Comparison of ENCODE assay signal across 31 mouse cellular contexts in genomic region chr9:59307890-59308289, GRCm38 (mm10).
"Had no signal": no experiment of that assay in that cellular context is flagged by ENCODE, and none has a peak within 500 bp of the region (broad histone marks: within the 10 kb centered on the region; RNA-seq: fewer than 3 reads in every experiment).

No protein-coding gene starts in this region.

- H3K4me2 ChIP-seq: limb, embryonic 12.5 days; limb, embryonic 13.5 days; limb, embryonic 15.5 days; liver, embryonic 11.5 days; liver, embryonic 12.5 days; liver, embryonic 13.5 days; liver, embryonic 15.5 days; lung, embryonic 14.5 days; lung, embryonic 15.5 days; midbrain, embryonic 11.5 days; midbrain, embryonic 12.5 days; midbrain, embryonic 13.5 days; midbrain, embryonic 15.5 days; neural tube, embryonic 12.5 days had no signal

- H3K27me3 ChIP-seq: limb, embryonic 12.5 days; limb, embryonic 13.5 days; limb, embryonic 15.5 days; liver, embryonic 12.5 days; liver, embryonic 13.5 days; liver, embryonic 15.5 days; lung, embryonic 15.5 days; megakaryocyte, embryonic 14.5 days; midbrain, embryonic 12.5 days; midbrain, embryonic 13.5 days; midbrain, embryonic 15.5 days; neural tube, embryonic 12.5 days had no signal

- H3K27ac ChIP-seq: limb, embryonic 10.5 days; limb, embryonic 12.5 days; limb, embryonic 13.5 days; limb, embryonic 15.5 days; liver, embryonic 12.5 days; liver, embryonic 13.5 days; liver, embryonic 14.5 days; liver, embryonic 15.5 days; lung, embryonic 15.5 days; macrophage; midbrain, embryonic 10.5 days; midbrain, embryonic 12.5 days; midbrain, embryonic 13.5 days; midbrain, embryonic 15.5 days; neural tube, embryonic 12.5 days had no signal

- H3K4me1 ChIP-seq: limb, embryonic 10.5 days; limb, embryonic 12.5 days; limb, embryonic 13.5 days; megakaryocyte, embryonic 14.5 days; midbrain, embryonic 10.5 days; midbrain, embryonic 12.5 days; midbrain, embryonic 13.5 days; midbrain, embryonic 15.5 days; neural tube, embryonic 12.5 days had no signal

- H3K4me3 ChIP-seq: limb, embryonic 10.5 days; limb, embryonic 12.5 days; limb, embryonic 13.5 days; limb, embryonic 15.5 days; liver, embryonic 12.5 days; liver, embryonic 13.5 days; liver, embryonic 15.5 days; lung, embryonic 15.5 days; megakaryocyte, embryonic 14.5 days; midbrain, embryonic 10.5 days; midbrain, embryonic 12.5 days; midbrain, embryonic 13.5 days; midbrain, embryonic 15.5 days; myocyte; neural tube, embryonic 12.5 days had no signal

- H3K9me3 ChIP-seq: limb, embryonic 10.5 days; limb, embryonic 12.5 days; limb, embryonic 13.5 days; limb, embryonic 15.5 days; liver, embryonic 12.5 days; liver, embryonic 13.5 days; liver, embryonic 15.5 days; lung, embryonic 15.5 days; megakaryocyte, embryonic 14.5 days; midbrain, embryonic 10.5 days; midbrain, embryonic 12.5 days; midbrain, embryonic 13.5 days; midbrain, embryonic 15.5 days; neural tube, embryonic 12.5 days had no signal

- H3K9ac ChIP-seq: limb, embryonic 12.5 days; limb, embryonic 13.5 days; limb, embryonic 15.5 days; liver, embryonic 12.5 days; liver, embryonic 13.5 days; liver, embryonic 14.5 days; liver, embryonic 15.5 days; liver, postnatal 0 days; lung, embryonic 14.5 days; lung, embryonic 15.5 days; midbrain, embryonic 12.5 days; midbrain, embryonic 13.5 days; midbrain, embryonic 15.5 days; neural tube, embryonic 12.5 days had no signal

- DNase-seq: left cerebral cortex, postnatal 4 days; liver; liver, embryonic 13.5 days; liver, postnatal 0 days; lung, adult 18-20 months; lung, adult 2 months; lung, embryonic 14.5 days; lung, postnatal 10 days; lung, postnatal 14 days; lung, postnatal 36 days; lung, postnatal 4 days; midbrain, embryonic 14.5 days had no signal

- ATAC-seq: liver, embryonic 12.5 days; liver, postnatal 0 days; lung, postnatal 0 days; midbrain, embryonic 13.5 days; midbrain, embryonic 15.5 days had no signal
